Comparison of ENCODE assay signal across 30 mouse cellular contexts in genomic region chr6:38495641-38496040, GRCm38 (mm10). TPM values are rescaled to one million over a fixed set of nuclear protein-coding genes. Genes with fewer than 3 reads are reported as not detected.
DNase-seq lines count a peak whose midpoint lies in the region; ATAC-seq and TF ChIP-seq lines count a peak whose summit lies in the region.
"Had no signal": no experiment of that assay in that cellular context is flagged by ENCODE, and none has a peak within 500 bp of the region (broad histone marks: within the 10 kb centered on the region; RNA-seq: fewer than 3 reads in every experiment).

No protein-coding gene starts in this region.

- TF ChIP-seq POLR2A in brain, embryonic 14.5 days (IDR thresholded peaks at IDR 0.05; ENCODE audit: borderline replicate concordance, extremely low read depth, insufficient read depth, insufficient read length, poor library complexity, severe bottlenecking), result no peak

- 66% methylated on average over 4 of the region's 4 CpGs for WGBS in midbrain, postnatal 0 days
- WGBS in midbrain, embryonic 14.5 days, result 76% methylated on average over 4 of the region's 4 CpGs

- ATAC-seq in midbrain, postnatal 0 days (ENCODE audit: low FRiP score), result no peak
- ATAC-seq in midbrain, embryonic 14.5 days (ENCODE audit: low FRiP score, low TSS enrichment), result no peak
- ATAC-seq: forebrain, embryonic 16.5 days; intestine, embryonic 15.5 days had no signal

- H3K4me1 ChIP-seq in midbrain, postnatal 0 days (ENCODE audit: insufficient read depth, low read length), result no peaks in the 10 kb centered on the region
- no peaks in the 10 kb centered on the region for H3K4me1 ChIP-seq in midbrain, embryonic 14.5 days (ENCODE audit: control insufficient read depth, insufficient read depth, low read length)
- H3K4me1 ChIP-seq: embryonic facial prominence, embryonic 12.5 days; embryonic facial prominence, embryonic 15.5 days; heart, embryonic 10.5 days; heart, embryonic 13.5 days; hindbrain, embryonic 12.5 days; hindbrain, embryonic 15.5 days; intestine, embryonic 15.5 days had no signal

- no peak overlapping the region for H3K4me3 ChIP-seq in midbrain, postnatal 0 days (ENCODE audit: low read depth, low read length)
- no peak overlapping the region for H3K4me3 ChIP-seq in midbrain, embryonic 14.5 days (replicated peaks; ENCODE audit: low read depth, low read length)
- H3K4me3 ChIP-seq: embryonic facial prominence, embryonic 12.5 days; embryonic facial prominence, embryonic 15.5 days; gastrocnemius, adult 2 months; heart, adult 2 months; heart, embryonic 10.5 days; heart, embryonic 13.5 days; hindbrain, embryonic 12.5 days; hindbrain, embryonic 15.5 days; intestine, embryonic 15.5 days had no signal

- peak; percentile 51 for DNase-seq in heart, adult 11 months
- no peak for DNase-seq in heart, adult 18-20 months
- peak; percentile 9 for DNase-seq in midbrain, postnatal 0 days (ENCODE audit: low spot score)
- DNase-seq in midbrain, embryonic 14.5 days, result no peak
- peak; percentile 29 for DNase-seq in brain, embryonic 14.5 days (ENCODE audit: low read depth)
- peak; percentile 18 for DNase-seq in retina, postnatal 1 day
- no peak for DNase-seq in thymus, postnatal 14 days
- DNase-seq in spleen, postnatal 36 days (ENCODE audit: low spot score in 2 of 2), result no peak
- DNase-seq: adrenal gland, adult 2 months; adrenal gland, postnatal 14 days; B cell, adult 2 months; cerebellum, adult 11 months; cerebellum, adult 2 months; cerebellum, adult 9-11 months; cerebellum, postnatal 25 days; gastrocnemius, adult 2 months; gastrocnemius, postnatal 14 days; heart, adult 2 months; heart, postnatal 14 days; heart, postnatal 4 days had no signal

- no peak for TF ChIP-seq CTCF in midbrain, postnatal 0 days (IDR thresholded peaks at IDR 0.05)
- no peak for TF ChIP-seq CTCF in brain, embryonic 14.5 days (IDR thresholded peaks at IDR 0.05; ENCODE audit: borderline replicate concordance, extremely low read depth, insufficient read depth, insufficient read length)

- no peaks in the 10 kb centered on the region for H3K9me3 ChIP-seq in midbrain, postnatal 0 days (ENCODE audit: low read length)
- no peaks in the 10 kb centered on the region for H3K9me3 ChIP-seq in midbrain, embryonic 14.5 days (ENCODE audit: control insufficient read depth, low read length)
- H3K9me3 ChIP-seq: embryonic facial prominence, embryonic 12.5 days; embryonic facial prominence, embryonic 15.5 days; G1E; heart, embryonic 10.5 days; heart, embryonic 13.5 days; hindbrain, embryonic 12.5 days; hindbrain, embryonic 15.5 days; intestine, embryonic 15.5 days had no signal

- no peaks in the 10 kb centered on the region for H3K27me3 ChIP-seq in midbrain, postnatal 0 days (ENCODE audit: insufficient read depth, low read length)
- H3K27me3 ChIP-seq in midbrain, embryonic 14.5 days (ENCODE audit: control insufficient read depth, insufficient read depth, low read length), result no peaks in the 10 kb centered on the region
- H3K27me3 ChIP-seq: CH12.LX; embryonic facial prominence, embryonic 12.5 days; embryonic facial prominence, embryonic 15.5 days; heart, embryonic 13.5 days; hindbrain, embryonic 12.5 days; hindbrain, embryonic 15.5 days; intestine, embryonic 15.5 days had no signal

- H3K36me3 ChIP-seq in midbrain, postnatal 0 days (ENCODE audit: insufficient read depth, low read length), result peaks cover 23% of the 10 kb centered on the region
- peaks cover 62% of the 10 kb centered on the region for H3K36me3 ChIP-seq in midbrain, embryonic 14.5 days (ENCODE audit: control insufficient read depth, insufficient read depth, low read length)

- no peak overlapping the region for H3K4me2 ChIP-seq in midbrain, postnatal 0 days (ENCODE audit: low read depth, low read length, poor library complexity, severe bottlenecking)
- H3K4me2 ChIP-seq in midbrain, embryonic 14.5 days (ENCODE audit: low read length), result no peak overlapping the region
- H3K4me2 ChIP-seq: embryonic facial prominence, embryonic 12.5 days; embryonic facial prominence, embryonic 15.5 days; heart, embryonic 13.5 days; hindbrain, embryonic 12.5 days; hindbrain, embryonic 15.5 days; intestine, embryonic 15.5 days had no signal

- H3K27ac ChIP-seq in midbrain, postnatal 0 days (ENCODE audit: low read depth, low read length), result no peak overlapping the region
- no peak overlapping the region for H3K27ac ChIP-seq in midbrain, embryonic 14.5 days (replicated peaks; ENCODE audit: low read depth, low read length)
- H3K27ac ChIP-seq: embryonic facial prominence, embryonic 12.5 days; embryonic facial prominence, embryonic 15.5 days; gastrocnemius, adult 2 months; heart, adult 2 months; heart, embryonic 10.5 days; heart, embryonic 13.5 days; hindbrain, embryonic 12.5 days; hindbrain, embryonic 15.5 days; intestine, embryonic 15.5 days had no signal

- H3K9ac ChIP-seq in midbrain, postnatal 0 days (replicated peaks; ENCODE audit: low read length, poor library complexity, severe bottlenecking), result no peak overlapping the region
- H3K9ac ChIP-seq in midbrain, embryonic 14.5 days (replicated peaks; ENCODE audit: low read length), result no peak overlapping the region
- H3K9ac ChIP-seq: embryonic facial prominence, embryonic 12.5 days; embryonic facial prominence, embryonic 15.5 days; heart, embryonic 13.5 days; hindbrain, embryonic 12.5 days; hindbrain, embryonic 15.5 days; intestine, embryonic 15.5 days had no signal

RNA-seq across cellular contexts. Expression of gene Fmc1, which starts 37.7 kb away (rescaled TPM):
- total RNA-seq in heart, adult 18-20 months (2021), result 100 to 1,000 TPM; 237 to 257 TPM
- total RNA-seq in midbrain, postnatal 0 days (2014; rRNA removed), result 48.3 and 48.4 TPM in 2 replicates
- 226 and 228 TPM in 2 replicates for polyA plus RNA-seq in midbrain, postnatal 0 days (2015; fragmentation: Nextera tagmentation; extraction: Ambion mirVana)
- polyA plus RNA-seq in midbrain, embryonic 14.5 days (2014; fragmentation: Nextera tagmentation; extraction: Ambion mirVana), result 178 and 234 TPM in 2 replicates
- 135 and 188 TPM in 2 replicates for polyA plus RNA-seq in brain, embryonic 14.5 days (2012; rRNA removed)

RNA-seq across cellular contexts. Expression of gene Luc7l2, which starts 55.5 kb away (rescaled TPM):
- total RNA-seq in heart, adult 18-20 months (2021), result 10 to 100 TPM; 79.5 to 96.8 TPM
- total RNA-seq in midbrain, postnatal 0 days (2014; rRNA removed), result 51.5 and 88.0 TPM in 2 replicates
- 26.2 and 40.3 TPM in 2 replicates for polyA plus RNA-seq in midbrain, postnatal 0 days (2015; fragmentation: Nextera tagmentation; extraction: Ambion mirVana)
- polyA plus RNA-seq in midbrain, embryonic 14.5 days (2014; fragmentation: Nextera tagmentation; extraction: Ambion mirVana), result 48.3 and 54.9 TPM in 2 replicates
- 103 and 149 TPM in 2 replicates for polyA plus RNA-seq in brain, embryonic 14.5 days (2012; rRNA removed)

Comparison
In these comparisons a context has a peak if more than half of its experiments do, and no peak if none do; other contexts are left out.
1. DNase-seq: peak in heart, adult 11 months (single experiment), midbrain, postnatal 0 days (single experiment), brain, embryonic 14.5 days (single experiment) and retina, postnatal 1 day (single experiment); none in heart, adult 18-20 months (0 of 2), midbrain, embryonic 14.5 days (single experiment), thymus, postnatal 14 days (single experiment) and spleen, postnatal 36 days (0 of 2).